Mouse (Mus musculus) layer of hippocampus, postnatal 36 days (tissue): Measurements from ENCODE around the gene Slc38a10. TPM values are rescaled to one million over a fixed set of nuclear protein-coding genes. Genes with fewer than 3 reads are reported as not detected.

Experiments used
- DNase-seq, 2 experiments: peaks; one replicate each; pipeline ENCODE4 v3.0.0; 2022
- total RNA-seq, 2 experiments: library from RNA; stranded (reverse); gene quantifications; 2 replicates each; pipeline ENCODE4 v1.2.3; 2021

Gene Slc38a10
- total RNA-seq, 2 experiments from 2014 or later = 80.2 to 86.1 TPM

DNA sequence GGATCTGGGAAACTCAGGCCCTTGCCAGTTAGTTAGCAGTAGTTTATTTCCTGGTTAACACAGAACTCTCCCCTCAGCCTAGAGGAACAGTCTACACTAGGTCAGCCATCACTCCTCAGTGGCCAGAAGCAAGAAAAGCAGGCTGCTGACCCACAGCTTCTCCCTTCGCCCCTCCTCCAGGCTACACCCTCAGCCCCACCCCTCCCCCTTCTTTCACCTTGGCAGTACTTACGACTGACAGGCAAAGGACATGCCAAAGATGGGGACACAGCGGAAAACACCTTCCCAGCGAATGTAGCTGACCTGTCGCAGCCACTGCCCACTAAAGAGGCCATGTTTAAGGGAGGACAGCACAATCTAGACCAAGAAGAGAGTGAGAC lies 13.5 kb downstream of the Slc38a10 start:
- no peak for DNase-seq

DNA sequence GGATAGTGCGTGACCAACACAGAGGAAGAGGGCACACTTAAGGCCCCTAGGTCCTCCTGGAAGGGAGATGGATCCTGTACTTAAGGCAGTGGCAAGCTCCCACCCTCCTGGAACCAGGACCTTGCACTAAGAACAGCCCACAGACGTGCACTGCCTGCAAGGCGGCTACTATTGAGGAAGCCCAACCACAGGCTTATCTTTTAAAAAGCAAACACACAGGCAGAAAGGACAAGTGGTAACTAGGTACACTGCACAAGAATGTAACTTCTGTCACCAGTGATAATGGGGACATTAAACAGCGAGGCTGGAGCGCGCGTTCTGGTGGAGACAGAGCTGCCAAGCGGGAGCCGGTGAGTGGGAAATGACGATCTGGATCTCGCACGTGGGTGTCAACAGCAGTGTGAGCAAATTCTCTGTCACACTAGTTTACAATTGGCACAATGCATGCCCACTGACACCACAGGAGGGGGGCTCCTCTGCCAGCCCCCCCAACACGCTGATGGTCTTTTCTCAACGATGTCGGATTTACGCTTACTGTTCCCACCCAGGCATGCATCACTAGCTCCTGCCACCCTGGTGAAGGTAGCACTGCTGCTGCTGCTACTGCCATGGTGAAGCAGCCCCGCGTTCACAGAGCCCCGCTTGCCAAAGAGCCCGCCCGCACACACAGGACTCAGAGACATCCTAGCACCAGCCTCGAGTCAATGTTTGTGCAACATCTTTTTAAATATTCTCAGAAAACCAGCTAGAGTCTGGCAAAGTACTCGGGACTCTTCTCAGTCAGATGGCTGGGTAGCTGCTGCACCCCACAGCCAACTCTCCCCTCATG lies 14.1 kb downstream of the Slc38a10 start:
- peak; percentile 73 to 79 for DNase-seq

DNA sequence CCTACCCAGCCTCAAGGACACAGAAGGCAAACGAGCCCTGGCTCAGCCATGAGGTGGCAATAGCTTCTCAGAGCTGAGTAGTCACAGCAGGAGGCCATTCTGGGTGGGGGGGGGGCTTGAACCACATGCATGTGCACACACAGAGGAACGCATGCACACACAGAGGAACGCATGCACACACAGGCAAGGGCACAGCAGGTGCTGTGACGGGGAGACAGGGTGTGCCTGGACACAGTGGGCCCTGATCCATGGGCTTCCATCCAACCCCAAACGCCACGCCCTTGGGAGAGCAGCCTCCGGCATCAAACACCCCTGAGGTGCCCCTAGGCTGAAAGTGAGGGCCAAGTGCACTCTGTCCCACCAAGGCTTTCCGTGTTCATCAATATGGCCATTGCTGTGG lies 15.0 kb downstream of the Slc38a10 start:
- DNase-seq = no peak

DNA sequence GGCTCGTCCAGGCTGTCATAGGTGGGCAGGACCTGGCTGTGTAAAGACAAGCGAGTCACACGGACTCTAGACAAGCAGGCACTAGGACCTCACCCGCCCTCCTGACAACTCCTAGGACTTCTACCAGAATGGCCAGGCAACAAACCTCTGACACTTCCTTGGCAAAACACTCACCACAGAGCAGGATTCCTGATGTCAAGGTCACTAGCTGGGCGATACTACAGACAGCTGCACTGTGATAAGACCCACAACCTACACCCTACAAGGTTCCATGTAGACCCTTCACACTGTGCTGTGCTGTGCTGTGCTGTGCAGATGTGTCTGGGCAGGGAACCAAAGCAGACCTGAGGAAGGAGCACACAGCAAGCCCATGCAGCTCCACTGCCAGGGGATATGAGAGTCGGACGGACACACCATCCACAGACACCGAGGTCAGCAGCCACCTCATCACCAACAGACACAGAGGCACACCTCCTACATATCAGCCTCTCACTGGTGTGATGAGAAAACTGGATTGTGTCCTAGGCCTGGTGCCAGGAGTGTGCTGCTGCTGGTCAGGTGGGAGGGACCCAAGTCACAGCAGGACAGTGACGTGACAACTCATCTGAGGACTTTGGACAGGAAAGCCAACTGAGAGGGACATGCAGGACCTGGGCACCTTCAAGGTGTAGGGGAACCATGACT lies 16.2 kb downstream of the Slc38a10 start:
- DNase-seq = no peak

DNA sequence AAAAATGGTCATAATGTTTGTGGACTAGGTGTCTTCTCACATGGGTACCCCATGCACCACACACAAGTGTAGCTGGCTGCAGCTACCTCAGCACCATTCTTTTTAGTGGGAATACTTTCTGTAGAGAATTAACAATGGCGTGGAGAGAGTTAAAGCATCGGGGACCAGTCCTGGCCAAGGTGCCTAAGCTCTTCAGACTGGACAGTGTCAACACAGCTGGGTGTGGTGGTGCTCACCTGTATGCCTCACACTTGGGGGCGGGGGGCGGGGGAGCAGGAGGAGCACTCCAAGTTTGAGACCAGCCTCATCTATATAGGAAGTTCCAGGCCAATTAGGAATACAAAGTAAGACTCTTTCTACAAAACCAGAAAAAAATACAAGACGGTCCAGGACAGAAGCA lies 17.0 kb downstream of the Slc38a10 start:
- DNase-seq = no peak

DNA sequence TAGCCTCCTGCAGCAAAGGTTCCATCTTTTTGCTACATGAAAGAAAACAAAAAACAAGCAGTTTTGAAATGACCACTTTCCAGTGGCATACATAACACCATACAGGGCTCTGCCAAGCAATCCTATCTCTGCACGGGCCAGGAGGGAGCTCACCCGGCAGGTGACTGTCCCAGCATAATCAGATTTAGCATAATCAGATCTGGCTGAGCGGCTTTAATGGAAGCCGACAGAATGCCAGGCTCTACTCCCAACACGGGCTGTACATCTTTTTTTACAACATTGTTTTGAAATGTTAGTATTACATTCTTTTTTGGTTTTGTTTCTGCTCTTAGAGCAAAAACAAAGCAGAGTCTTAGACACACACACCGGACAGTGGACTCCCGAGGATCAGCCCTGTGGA lies 21.9 kb downstream of the Slc38a10 start:
- DNase-seq = no peak

DNA sequence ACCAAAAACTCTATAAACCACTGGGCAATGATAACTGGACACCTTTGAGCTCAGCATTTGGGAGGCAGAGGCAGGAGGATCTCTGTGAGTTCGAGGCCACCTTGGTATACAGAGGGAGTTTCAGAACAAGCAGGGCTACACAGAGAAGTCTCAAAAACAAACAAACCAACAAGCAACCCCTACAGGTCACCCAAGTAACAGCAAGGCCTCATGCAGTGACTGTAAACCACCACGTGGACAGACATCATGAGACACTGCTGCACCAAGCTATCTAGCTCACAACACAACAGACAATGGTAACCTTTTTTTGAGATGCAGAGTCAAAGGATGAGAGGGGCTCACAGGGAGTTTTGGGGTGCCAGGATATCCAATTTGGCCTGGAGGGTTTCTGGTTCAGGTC lies 24.3 kb downstream of the Slc38a10 start:
- DNase-seq = no peak

DNA sequence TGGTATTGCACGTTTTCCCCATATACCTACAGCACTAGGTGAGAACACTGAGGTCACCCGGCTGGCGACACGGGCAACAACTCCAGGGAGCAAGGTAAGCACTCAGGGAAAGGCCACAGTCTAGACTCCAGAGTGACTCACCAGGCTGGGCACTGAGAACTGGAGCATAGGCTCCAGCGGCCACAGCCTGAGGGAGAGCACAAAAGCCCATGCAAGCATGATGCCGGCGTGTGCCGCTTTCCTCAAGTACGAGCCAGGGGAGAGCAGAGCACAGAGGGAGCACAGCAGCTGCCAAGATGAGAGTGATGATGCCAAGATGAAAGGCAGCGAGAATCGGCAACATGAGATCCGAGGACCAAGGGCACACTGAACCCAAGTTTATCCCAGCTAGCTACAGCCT lies 29.0 kb downstream of the Slc38a10 start:
- no peak for DNase-seq

DNA sequence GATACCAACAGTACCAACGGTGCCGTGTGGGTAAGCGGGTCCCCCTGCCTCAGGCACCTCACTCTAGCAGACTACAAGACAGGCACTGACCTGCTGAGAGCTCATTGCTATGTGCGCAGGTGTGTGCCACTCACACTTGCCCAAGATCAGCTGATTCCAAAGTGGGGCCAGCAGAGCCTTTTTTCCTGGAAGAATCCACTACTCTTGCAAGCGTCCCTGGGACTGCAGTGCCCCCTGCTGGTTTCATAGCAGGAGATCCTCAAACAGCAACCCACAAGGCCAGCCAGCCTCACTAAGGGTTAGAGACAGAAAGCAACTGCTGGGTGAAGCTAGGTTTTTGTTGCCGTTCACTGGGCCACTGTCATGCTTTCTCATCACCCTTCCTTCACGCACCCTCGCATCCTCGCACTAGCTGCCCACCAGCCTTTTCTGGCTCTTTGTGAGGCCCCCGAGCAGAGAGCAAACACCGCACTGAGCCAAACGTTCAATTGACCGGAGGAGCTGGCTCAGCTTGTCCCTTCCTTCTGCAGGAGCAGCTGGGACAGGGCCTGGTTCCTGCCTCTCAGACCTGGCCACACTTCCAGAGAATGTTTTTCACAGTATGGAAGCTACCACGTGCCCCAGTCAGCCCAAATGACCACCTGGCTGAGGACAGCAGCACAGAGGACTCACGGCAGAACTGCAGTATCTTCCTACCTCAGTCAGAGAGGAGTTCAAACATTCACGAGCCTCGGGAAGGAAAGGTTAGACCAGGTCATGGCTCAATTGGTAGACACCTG lies 30.3 kb downstream of the Slc38a10 start:
- DNase-seq = peak; percentile 69 to 74

DNA sequence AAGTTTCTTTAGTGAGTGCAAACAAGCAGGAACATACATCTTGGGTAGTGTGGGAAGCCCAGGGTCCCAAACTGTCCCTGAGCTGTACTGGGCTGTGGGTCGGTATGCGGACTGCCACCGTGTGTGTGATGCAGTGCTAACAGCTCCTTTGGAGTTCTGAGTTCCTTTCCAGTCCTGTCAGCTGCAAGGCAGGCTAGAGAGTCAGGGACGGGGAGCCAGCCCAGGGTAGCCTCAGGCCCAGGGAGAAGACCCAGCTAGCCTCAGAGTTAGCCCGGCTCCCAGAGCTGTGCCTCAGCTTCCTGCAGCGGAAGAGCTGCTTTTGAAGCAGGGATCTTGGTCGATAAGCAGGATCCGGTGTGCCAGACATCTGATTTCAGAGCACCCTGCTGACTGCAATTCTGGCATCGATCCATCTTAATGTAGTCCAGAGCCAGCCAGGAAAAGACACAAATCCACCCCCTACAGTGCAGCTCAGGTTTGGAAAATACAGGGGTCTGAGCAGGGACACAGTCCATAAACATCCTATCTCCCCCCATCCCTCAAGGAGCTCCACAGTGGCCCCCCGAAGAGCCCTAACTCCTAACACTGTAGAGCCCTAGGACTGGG lies 31.1 kb downstream of the Slc38a10 start:
- DNase-seq = no peak

DNA sequence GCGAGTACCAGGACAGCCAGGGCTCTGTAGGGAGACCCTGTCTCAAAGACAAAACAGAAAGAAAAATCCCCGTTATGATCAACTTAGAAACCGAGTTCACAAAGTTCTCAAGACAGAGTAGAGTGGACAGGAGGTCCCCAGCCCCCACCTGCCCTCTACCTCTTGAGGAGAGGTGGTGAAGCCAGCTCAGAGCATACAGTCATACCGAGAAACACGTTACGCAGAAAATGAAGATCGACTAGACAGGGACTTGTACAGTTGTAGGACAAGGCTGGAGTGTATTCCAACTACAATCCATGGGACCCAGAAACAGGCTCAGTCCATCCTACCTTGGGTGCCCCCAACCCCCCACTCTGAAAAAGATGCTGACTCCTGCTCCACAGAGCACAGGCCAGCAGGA lies 32.0 kb downstream of the Slc38a10 start:
- DNase-seq = no peak

DNA sequence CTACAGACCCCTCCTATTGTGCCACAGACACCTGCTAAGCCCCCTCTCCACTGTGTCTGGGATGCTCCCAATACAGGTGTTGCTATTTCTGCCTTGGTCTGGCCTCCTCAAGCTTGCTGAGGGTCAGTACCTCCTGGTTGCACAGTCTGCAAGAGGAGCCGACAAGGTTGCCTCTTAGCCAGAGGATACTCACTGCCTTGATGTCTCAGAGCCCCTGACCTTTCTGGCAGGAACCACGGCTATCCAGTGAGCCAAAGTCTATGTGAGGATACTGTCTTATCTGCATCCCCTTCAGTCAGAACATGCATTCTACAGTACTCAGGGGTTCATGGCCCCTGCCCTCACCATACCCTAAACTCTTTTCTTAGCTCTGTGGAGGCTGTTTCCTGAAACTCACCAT lies 33.5 kb downstream of the Slc38a10 start:
- DNase-seq = no peak

DNA sequence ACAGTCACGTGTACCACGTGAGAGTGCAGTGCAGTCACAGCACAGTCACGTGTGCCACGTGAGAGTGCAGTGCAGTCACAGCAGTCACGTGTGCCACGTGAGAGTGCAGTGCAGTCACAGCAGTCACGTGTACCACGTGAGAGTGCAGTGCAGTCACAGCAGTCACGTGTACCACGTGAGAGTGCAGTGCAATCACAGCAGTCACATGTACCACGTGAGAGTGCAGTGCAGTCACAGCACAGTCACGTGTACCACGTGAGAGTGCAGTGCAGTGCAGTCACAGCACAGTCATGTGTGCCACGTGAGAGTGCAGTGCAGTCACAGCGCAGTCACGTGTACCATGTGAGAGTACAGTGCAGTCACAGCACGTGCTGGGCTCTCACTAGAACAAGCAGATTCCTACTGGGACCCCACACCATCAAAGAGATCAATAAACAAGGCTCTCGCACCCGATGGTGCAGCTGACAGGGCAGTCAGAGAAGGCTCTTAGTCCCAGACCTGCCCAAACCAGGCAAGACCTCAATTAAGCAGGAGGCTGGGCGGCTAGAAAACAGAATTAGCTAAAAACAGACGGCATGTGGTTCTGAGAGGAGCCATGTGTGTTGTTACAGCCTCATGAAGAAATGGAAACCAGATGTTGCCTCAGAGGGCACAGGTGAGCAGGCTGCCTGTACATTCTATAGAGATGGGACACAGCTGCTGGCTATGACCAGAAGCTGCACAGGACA lies 36.5 kb downstream of the Slc38a10 start:
- no peak for DNase-seq

DNA sequence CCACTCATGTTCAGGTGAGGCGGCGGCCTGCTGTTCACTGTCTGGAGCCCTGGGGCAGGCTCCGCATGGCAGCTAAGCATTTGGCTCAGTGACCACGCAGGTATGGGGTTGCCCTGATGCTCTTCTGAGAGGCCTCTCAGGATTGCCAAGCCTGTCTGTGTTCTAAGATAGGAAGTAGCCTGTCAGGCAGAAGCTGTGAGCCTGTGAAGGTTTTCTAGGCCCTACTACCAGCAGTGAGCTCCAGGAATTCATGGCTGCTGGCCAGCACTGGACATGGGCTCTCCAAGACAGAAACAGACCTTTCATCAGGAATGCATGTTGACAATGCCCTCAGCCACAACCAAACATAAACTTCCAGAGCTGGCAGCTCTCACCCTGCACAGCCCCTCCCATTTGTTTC lies 39.0 kb downstream of the Slc38a10 start:
- no peak for DNase-seq

DNA sequence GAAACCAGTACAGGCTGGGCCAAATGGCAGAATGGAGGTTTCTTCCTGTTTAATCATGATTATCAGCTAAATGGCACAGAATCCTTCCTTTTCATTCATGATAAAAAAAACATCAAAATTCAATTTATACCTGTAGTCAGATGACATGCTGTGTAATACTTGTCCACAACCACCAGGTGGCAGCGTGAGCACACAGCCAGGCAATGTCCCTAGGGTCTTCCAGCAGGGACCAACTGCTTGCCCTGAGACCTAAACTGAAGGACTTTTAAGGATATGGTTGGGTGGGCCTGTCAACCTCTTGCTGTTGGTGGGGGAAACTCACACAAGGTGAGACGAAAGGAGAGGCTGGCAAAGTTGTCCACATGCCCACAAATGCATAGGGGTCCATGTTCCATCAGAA lies 40.1 kb downstream of the Slc38a10 start:
- peak in 1 of 2 experiments; percentile 48 for DNase-seq

DNA sequence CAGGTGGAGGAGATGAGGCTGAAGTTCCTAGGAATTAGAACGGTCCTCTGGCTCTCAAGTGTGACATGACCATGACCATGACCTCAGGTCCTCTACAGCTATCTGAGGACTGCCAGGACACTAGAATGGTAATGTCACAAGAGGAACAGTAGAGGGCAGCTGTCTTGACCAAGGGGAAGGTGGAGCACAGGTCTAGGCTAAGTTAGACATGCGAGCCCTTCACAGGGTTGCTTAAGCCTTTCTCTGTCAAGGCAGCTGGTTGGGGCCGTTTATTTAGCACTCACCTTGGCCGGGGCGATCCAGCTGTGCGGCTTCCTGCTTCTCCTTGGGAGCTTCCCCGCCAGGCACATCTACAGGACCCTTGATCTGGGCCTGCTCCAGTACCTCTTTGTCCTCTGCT lies 40.6 kb downstream of the Slc38a10 start:
- no peak for DNase-seq

DNA sequence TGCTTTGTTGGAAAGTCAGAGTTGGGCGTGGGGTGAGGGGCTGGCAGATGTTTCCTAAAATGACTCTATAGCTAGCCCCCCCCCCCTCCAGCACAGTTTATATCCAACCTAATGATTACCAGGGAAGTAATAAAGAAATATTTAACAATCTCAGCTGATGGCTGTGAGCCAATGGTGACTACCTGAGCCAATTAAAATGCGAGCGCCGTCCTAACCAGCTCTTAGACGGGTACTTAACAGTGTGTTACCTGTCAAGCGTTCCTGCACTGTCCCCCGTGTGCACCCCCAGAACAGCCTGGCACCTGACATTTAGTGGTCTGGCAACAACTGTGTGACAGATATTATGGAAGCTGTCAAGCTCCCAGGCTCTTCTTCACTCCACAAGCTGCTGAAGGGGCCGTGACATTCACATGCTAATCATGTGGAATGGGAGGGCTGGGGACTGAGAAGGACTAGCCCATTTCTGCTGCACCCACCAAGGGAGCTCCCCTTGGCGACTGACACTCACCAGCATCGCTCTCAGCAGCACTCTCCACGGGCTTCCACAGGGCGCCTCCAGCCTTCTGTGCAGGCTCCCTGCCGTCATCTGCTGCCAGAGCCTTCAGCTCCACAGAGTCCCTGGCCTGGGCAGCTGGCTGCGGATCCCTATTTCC lies 41.5 kb downstream of the Slc38a10 start:
- DNase-seq = no peak

DNA sequence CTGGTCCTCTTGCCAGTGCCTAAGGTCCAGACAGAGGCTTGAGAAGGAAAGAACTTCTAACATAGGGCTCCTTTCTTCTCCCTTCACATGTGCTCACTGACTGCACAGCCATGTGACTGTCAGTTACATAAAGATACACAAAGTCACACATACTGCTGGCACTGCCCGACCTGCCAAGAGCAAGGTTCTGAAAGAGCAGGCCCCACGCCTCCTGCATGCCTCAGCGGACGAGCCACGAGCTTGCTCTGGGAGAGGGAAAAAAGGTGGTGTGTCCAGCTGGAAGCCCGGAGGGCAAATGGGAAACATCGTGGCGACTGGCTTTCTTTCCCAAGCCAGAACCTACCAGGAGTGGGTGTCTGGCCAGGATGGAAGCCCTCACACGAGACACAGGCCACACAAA lies 43.4 kb downstream of the Slc38a10 start:
- DNase-seq = no peak

DNA sequence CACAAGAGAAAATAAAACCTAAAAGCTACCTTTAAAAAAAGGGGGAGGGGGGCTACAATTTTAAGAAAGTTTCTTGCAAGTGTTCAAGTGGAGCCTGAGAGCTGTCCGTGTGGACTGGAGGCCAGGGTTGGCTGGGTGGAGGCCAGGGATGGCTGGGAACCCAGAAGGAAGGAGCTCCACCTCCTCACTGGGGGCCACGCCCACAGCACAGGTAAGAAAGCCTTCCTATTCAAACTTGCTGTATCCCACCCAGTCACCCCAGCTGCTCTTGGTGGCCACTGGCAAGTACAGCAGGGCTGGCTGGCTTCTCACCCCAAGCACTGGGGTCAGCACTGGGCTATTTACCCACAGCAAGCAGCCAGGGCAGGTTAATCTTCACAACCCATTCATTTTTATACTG lies 44.1 kb downstream of the Slc38a10 start:
- no peak for DNase-seq

DNA sequence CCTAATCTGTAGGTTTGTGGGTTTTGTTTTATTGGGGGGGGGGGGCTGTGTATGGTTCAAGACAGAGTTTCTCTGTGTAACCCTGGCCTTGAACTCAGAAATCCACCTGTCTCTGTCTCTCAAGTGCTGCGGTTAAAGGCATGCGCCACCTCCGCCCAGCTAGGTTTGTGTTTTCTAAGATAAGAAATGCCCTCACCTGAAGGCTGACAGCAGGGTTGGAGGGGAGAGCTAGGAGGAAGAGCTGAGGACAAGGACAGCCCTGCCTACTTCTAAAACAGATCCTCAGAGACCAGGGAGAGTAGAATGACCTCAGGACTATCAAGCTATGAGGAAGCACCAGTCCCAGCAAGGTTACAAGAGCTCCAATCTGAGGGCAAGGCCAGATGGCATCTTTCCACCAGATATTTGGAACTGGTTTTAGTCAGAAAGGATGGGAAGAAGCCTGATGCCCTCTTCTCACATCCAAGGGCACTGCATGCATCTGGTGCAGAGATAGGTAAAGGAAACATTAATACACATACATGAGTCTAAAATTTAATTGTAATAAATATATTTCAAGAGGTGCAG lies 47.6 kb downstream of the Slc38a10 start:
- no peak for DNase-seq

DNA sequence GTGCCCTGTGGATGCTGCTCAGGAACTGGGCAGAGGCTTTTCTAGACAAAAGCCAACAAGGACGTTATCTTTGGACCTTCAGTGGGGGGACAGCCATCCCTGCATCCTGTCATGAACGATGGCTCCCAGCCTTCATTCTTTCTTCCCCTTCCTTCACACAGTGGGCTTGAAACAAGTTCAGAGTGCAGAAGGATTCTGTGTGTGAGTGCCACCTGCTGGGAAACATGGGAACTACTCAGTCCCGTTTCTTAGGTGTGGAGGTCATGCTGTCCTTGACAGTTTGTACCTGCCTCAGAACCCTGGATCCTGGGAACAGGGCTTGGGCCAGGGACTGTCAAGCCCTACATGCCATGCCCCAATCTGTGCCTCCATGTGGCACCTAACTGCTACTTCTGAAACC lies 50.1 kb downstream of the Slc38a10 start:
- peak; percentile 65 to 70 for DNase-seq
